Mouse (Mus musculus): ENCODE measurements at regions not wholly inside any gene's neighbourhood (a gene's known extent, or its start where the extent isn't known, plus 50 kb on each side); places are given as distances from the start of the nearest gene placed in this dataset.

DNA sequence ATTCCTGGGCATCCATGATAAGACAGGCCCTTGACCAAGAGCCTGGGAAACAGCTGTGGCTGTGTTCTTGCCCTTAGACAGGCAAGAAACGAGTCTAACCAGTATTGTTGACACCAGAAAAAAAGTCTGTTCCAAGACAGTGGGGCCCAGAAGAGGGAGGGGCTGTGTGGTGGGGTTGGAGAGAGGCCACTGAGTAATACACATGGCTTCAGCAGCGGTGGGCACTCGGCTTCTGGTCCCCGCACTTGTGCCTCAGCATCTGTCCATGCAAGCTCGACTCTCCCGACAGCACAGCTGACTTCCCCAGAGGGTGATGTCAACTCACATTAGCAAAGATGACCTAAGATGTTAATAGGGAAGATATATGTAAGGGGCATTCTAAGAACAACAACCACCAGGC lies 110.9 kb upstream of the Tle3 start:
- peaks cover 2 to 29% of the 10 kb centered on the region in 2 experiments for H3K4me1 ChIP-seq (ENCODE audit: control insufficient read depth in 2 of 2, insufficient read depth in 2 of 2, low read length in 2 of 2, poor library complexity in 1 of 2)
- in situ Hi-C loops (cut with MboI; ENCODE audit: low sequenced_read_pairs in 2 of 2, unreplicated experiment in 2 of 2): no loop called here

DNA sequence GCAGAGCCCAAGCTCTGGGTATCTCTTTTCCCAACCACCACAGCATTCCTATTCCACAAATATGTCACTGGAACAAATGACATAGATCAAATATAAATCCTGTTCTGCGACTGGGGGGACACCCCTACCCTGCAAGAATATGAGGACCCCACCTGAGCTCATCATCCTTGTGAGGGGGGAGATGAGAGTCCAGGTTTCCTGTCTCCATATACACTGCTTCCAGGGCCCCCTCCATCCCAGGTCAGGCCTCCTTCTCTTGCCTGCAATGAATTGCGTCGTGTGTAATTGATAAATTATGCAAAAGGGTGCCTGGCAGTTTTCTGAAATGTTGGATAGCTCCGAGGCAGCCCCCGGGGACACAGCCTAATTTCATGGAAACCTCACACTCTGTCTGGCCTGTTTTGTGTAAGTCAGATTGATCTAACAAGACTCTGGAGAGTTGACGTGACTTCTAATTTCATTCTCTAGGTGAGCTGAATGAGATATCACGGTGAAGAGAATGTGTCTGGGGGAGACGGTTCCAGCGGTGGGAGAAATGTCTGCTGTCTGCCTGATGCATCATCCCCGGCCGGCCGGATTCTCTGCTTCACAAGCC lies 110.3 kb upstream of the Tle3 start:
- no peak overlapping the region for H3K27ac ChIP-seq (ENCODE audit: insufficient read depth, low read depth, low read length, poor library complexity, severe bottlenecking)
- H3K9ac ChIP-seq (ENCODE audit: insufficient read depth, low read depth, low read length, poor library complexity, severe bottlenecking): no peak overlapping the region
- H3K4me3 ChIP-seq (ENCODE audit: insufficient read depth in 1 of 2, low read depth in 1 of 2, low read length in 2 of 2, poor library complexity in 1 of 2, severe bottlenecking in 1 of 2): no peak overlapping the region
- H3K4me1 ChIP-seq (ENCODE audit: control insufficient read depth in 2 of 2, insufficient read depth in 2 of 2, low read length in 2 of 2, poor library complexity in 1 of 2): peaks cover 2 to 34% of the 10 kb centered on the region in 2 experiments
- no peaks in the 10 kb centered on the region for H3K36me3 ChIP-seq (ENCODE audit: control insufficient read depth, insufficient read depth, low read length, poor library complexity, severe bottlenecking)
- in situ Hi-C loops (cut with MboI; ENCODE audit: low sequenced_read_pairs in 2 of 2, unreplicated experiment in 2 of 2): no loop called here
- DNase-seq (ENCODE audit: low read depth, low spot score): no peak
- H3K9me3 ChIP-seq (ENCODE audit: control insufficient read depth, insufficient read depth, low read depth, low read length): no peaks in the 10 kb centered on the region
- TF ChIP-seq MAFK (IDR thresholded peaks at IDR 0.05; ENCODE audit: insufficient read depth, low read depth, low read length) (no peak), ZC3H11A (IDR thresholded peaks at IDR 0.05; ENCODE audit: borderline replicate concordance, low read depth, low read length) (no peak), ZNF384 (IDR thresholded peaks at IDR 0.05; ENCODE audit: low read depth, low read length) (no peak), HCFC1 (IDR thresholded peaks at IDR 0.05; ENCODE audit: borderline replicate concordance, insufficient read depth, low read length) (no peak), CHD2 (IDR thresholded peaks at IDR 0.05; ENCODE audit: low read depth, low read length) (no peak)

More for the DNA sequence above, 110.9 kb upstream of the Tle3 start:
- no peak for DNase-seq (ENCODE audit: low read depth, low spot score)
- TF ChIP-seq HCFC1 (IDR thresholded peaks at IDR 0.05; ENCODE audit: borderline replicate concordance, insufficient read depth, low read length): no peak
- TF ChIP-seq MAFK (IDR thresholded peaks at IDR 0.05; ENCODE audit: insufficient read depth, low read depth, low read length): no peak
- no peak for TF ChIP-seq CHD2 (IDR thresholded peaks at IDR 0.05; ENCODE audit: low read depth, low read length)
- TF ChIP-seq ZC3H11A (IDR thresholded peaks at IDR 0.05; ENCODE audit: borderline replicate concordance, low read depth, low read length): no peak
- no peak for TF ChIP-seq ZNF384 (IDR thresholded peaks at IDR 0.05; ENCODE audit: low read depth, low read length)
- Histone ChIP-seq H3K36me3 (ENCODE audit: control insufficient read depth, insufficient read depth, low read length, poor library complexity, severe bottlenecking) (no peaks in the 10 kb centered on the region), H3K27ac (ENCODE audit: insufficient read depth, low read depth, low read length, poor library complexity, severe bottlenecking) (no peak overlapping the region), H3K9ac (ENCODE audit: insufficient read depth, low read depth, low read length, poor library complexity, severe bottlenecking) (no peak overlapping the region), H3K4me3 (ENCODE audit: insufficient read depth in 1 of 2, low read depth in 1 of 2, low read length in 2 of 2, poor library complexity in 1 of 2, severe bottlenecking in 1 of 2) (no peak overlapping the region), H3K9me3 (ENCODE audit: control insufficient read depth, insufficient read depth, low read depth, low read length) (no peaks in the 10 kb centered on the region)

DNA sequence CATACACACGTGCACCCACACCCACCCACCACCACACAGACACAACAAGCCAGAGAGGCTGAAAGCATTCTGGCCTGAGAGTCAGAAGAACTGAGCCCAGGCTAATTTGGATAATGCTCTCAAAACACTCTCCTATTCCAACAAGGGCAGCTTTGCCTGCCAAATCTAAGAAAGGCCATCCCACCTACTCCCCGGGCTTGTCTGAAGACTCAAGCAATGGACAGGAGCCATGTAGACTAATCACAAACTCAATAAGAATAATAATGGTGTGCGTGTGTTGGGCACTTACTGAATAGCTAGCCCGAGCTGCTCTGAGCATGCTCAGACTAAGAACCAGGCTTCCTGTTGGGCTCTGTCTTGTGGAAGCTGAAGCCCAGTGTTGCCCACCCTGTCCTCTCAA lies 108.8 kb upstream of the Tle3 start:
- in situ Hi-C loops (cut with MboI; ENCODE audit: low sequenced_read_pairs in 2 of 2, unreplicated experiment in 2 of 2): no loop called here
- DNase-seq (ENCODE audit: low read depth, low spot score): no peak
- Histone ChIP-seq H3K4me1 (ENCODE audit: control insufficient read depth in 2 of 2, insufficient read depth in 2 of 2, low read length in 2 of 2, poor library complexity in 1 of 2) (peaks cover 9 to 48% of the 10 kb centered on the region in 2 experiments), H3K36me3 (ENCODE audit: control insufficient read depth, insufficient read depth, low read length, poor library complexity, severe bottlenecking) (no peaks in the 10 kb centered on the region), H3K4me3 (ENCODE audit: insufficient read depth in 1 of 2, low read depth in 1 of 2, low read length in 2 of 2, poor library complexity in 1 of 2, severe bottlenecking in 1 of 2) (no peak overlapping the region), H3K9me3 (ENCODE audit: control insufficient read depth, insufficient read depth, low read depth, low read length) (no peaks in the 10 kb centered on the region), H3K9ac (ENCODE audit: insufficient read depth, low read depth, low read length, poor library complexity, severe bottlenecking) (no peak overlapping the region), H3K27ac (ENCODE audit: insufficient read depth, low read depth, low read length, poor library complexity, severe bottlenecking) (no peak overlapping the region)
- TF ChIP-seq ZNF384 (IDR thresholded peaks at IDR 0.05; ENCODE audit: low read depth, low read length): no peak
- TF ChIP-seq CHD2 (IDR thresholded peaks at IDR 0.05; ENCODE audit: low read depth, low read length): no peak
- no peak for TF ChIP-seq MAFK (IDR thresholded peaks at IDR 0.05; ENCODE audit: insufficient read depth, low read depth, low read length)
- TF ChIP-seq HCFC1 (IDR thresholded peaks at IDR 0.05; ENCODE audit: borderline replicate concordance, insufficient read depth, low read length): no peak
- TF ChIP-seq ZC3H11A (IDR thresholded peaks at IDR 0.05; ENCODE audit: borderline replicate concordance, low read depth, low read length): no peak

DNA sequence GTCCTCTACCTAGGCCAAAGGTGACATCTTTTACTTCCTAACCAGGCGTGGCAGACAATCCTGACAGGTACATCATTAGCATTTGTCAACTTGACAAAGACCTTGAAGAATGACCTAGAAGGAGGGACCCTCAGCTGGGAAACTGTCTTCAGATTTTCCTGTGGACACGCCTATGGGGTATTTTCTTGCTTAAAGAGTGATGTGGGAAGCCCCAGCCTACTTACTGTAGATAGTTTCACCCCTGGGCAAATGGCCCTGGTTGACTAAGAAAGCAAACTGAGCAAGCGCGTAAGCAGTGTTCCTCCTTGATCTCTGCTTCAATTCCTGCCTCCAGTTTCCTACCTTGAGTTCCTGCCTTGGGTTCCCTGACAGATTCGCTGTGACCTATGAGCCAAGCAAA lies 106.7 kb upstream of the Tle3 start:
- no peak for TF ChIP-seq HCFC1 (IDR thresholded peaks at IDR 0.05; ENCODE audit: borderline replicate concordance, insufficient read depth, low read length)
- TF ChIP-seq ZNF384 (IDR thresholded peaks at IDR 0.05; ENCODE audit: low read depth, low read length): no peak
- no peak for TF ChIP-seq ZC3H11A (IDR thresholded peaks at IDR 0.05; ENCODE audit: borderline replicate concordance, low read depth, low read length)
- TF ChIP-seq MAFK (IDR thresholded peaks at IDR 0.05; ENCODE audit: insufficient read depth, low read depth, low read length): no peak
- no peak for TF ChIP-seq CHD2 (IDR thresholded peaks at IDR 0.05; ENCODE audit: low read depth, low read length)
- Histone ChIP-seq H3K27ac (ENCODE audit: insufficient read depth, low read depth, low read length, poor library complexity, severe bottlenecking) (no peak overlapping the region), H3K4me3 (ENCODE audit: insufficient read depth in 1 of 2, low read depth in 1 of 2, low read length in 2 of 2, poor library complexity in 1 of 2, severe bottlenecking in 1 of 2) (no peak overlapping the region), H3K36me3 (ENCODE audit: control insufficient read depth, insufficient read depth, low read length, poor library complexity, severe bottlenecking) (no peaks in the 10 kb centered on the region), H3K4me1 (ENCODE audit: control insufficient read depth in 2 of 2, insufficient read depth in 2 of 2, low read length in 2 of 2, poor library complexity in 1 of 2) (peaks cover 8 to 39% of the 10 kb centered on the region in 2 experiments; a peak in 3 of 4 replicates), H3K9me3 (ENCODE audit: control insufficient read depth, insufficient read depth, low read depth, low read length) (no peaks in the 10 kb centered on the region), H3K9ac (ENCODE audit: insufficient read depth, low read depth, low read length, poor library complexity, severe bottlenecking) (no peak overlapping the region)
- in situ Hi-C loops (cut with MboI; ENCODE audit: low sequenced_read_pairs in 2 of 2, unreplicated experiment in 2 of 2): no loop called here
- DNase-seq (ENCODE audit: low read depth, low spot score): no peak

Measured in ES-E14 (cell line).